Mouse (Mus musculus) embryonic fibroblast, embryonic 13.5 days (primary cell): Measurements from ENCODE around the gene Pomc.
"Not testable (repeated sequence)": the region's sequence is repeated elsewhere in the genome, so short reads cannot be mapped to it uniquely, and the experiment has no call there.

ENCODE experiments used
- CTCF ChIP-seq: IDR thresholded peaks from 2 replicates; pipeline ENCODE4 v1.5.1; 2011; ENCODE audit warnings: mild to moderate bottlenecking, control low read depth, low read length, moderate library complexity, borderline replicate concordance; ENCODE audit not compliant: insufficient read depth
- POLR2A ChIP-seq: IDR thresholded peaks from 2 replicates; pipeline ENCODE4 v1.6.1; 2011; ENCODE audit warnings: low read depth, mild to moderate bottlenecking, control low read depth, low read length, moderate library complexity

DNA sequence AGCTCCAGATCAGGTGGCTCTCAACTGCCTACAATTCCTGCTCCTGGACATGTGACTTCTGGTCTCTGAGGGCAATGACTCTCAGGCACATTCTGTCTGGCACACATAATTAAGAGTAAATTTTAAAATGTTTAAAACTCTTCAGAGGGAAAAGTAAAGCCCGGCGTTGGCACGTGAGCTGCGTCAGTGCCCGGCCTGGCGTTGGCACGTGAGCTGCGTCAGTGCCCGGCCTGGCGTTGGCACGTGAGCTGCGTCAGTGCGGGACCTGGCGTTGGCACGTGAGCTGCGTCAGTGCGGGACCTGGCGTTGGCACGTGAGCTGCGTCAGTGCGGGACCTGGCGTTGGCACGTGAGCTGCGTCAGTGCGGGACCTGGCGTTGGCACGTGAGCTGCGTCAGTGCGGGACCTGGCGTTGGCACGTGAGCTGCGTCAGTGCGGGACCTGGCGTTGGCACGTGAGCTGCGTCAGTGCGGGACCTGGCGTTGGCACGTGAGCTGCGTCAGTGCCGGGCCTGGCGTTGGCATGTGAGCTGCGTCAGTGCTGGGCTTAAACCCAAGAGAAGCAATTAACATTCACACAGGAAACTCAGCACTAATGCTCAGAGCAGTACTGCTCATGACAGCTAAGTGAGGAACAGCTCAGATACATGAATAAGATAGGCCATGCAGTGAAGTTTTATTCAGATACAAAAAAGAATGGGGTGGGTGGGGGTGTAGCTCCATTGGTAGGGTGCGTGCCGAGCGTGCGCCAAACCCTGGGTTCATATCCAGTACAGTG lies 24.5 kb upstream of the Pomc start:
- not testable (repeated sequence) for TF ChIP-seq CTCF, POLR2A
